Mouse (Mus musculus): ENCODE measurements around the gene Btnl4.

Gene Btnl4

DNA sequence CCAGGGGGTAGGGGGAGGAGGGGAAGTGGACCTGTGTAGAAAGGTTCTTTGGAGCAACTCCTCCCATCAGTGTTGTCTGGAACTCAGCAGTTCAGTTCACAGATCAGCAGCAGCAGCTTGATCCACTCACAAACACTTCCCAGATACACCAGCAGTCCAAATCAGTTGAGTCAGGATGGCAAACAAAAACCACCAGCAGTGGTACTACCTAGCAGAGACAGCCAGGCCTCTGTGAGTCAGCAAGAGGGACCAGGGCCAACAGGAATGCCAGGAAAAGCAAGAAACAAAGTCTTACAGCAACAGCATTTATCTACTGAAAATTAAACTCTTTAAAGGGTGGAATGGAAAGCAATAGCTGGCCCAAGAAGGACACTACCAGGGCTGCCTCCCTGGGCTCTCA, 49.5 kb downstream of the Btnl4 start:
- no peak for DNase-seq

GRCm38 (mm10) chr17:34420014-34420413, 57.1 kb downstream of the Btnl4 start:
- DNase-seq, result no peak
